ENCODE assay signal across 9 mouse cellular contexts in the genomic region with DNA sequence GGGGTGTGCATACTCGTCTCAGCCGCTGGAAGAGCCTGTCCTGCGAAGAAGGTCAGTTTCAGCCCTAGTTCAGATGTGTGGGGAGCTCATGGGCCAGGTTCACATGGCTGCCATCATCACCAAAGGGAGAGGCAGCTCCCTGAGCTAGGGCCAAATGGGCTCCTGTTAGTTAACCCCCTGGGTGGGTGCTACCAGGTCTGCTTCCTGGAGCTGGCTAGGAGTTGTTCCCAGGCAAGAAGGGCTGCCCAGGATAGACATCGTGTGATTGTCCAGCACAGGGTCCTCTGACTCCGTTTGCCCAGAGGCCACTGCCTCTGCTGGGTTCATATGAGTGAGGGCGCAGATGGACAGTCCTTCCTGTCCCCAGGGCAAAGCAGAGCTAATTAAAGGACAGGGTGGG. TPM values are rescaled to one million over a fixed set of nuclear protein-coding genes. Genes with fewer than 3 reads are reported as not detected.
DNase-seq lines count a peak whose midpoint lies in the region; ATAC-seq lines count a peak whose summit lies in the region.
"Had no signal": no experiment of that assay in that cellular context is flagged by ENCODE, and none has a peak within 500 bp of the region (broad histone marks: within the 10 kb centered on the region; RNA-seq: fewer than 3 reads in every experiment).

No protein-coding gene starts in this region.

- 0 out of 2 replicates have a peak overlapping the region, but pooled peaks have one; percentile 6 for H3K4me3 ChIP-seq in heart, embryonic 15.5 days
- H3K4me3 ChIP-seq in embryonic facial prominence, embryonic 14.5 days (ENCODE audit: low read depth, low read length), result no peak overlapping the region; the same call in 1 of the 2 replicates
- peak overlapping the region; percentile 15 for H3K4me3 ChIP-seq in intestine, embryonic 14.5 days (ENCODE audit: low read depth, low read length)
- H3K4me3 ChIP-seq in neural tube, embryonic 11.5 days (ENCODE audit: low read depth, low read length), result peak overlapping the region; percentile 25

- H3K4me1 ChIP-seq in heart, embryonic 15.5 days (replicated peaks), result peaks cover 52% of the 10 kb centered on the region
- peaks cover 27% of the 10 kb centered on the region for H3K4me1 ChIP-seq in embryonic facial prominence, embryonic 14.5 days (ENCODE audit: control insufficient read depth, insufficient read depth, low read length)
- H3K4me1 ChIP-seq in intestine, embryonic 14.5 days (replicated peaks; ENCODE audit: control insufficient read depth, insufficient read depth, low read length), result peaks cover 25% of the 10 kb centered on the region
- H3K4me1 ChIP-seq in neural tube, embryonic 11.5 days (ENCODE audit: control insufficient read depth, insufficient read depth, low read length), result peaks cover 30% of the 10 kb centered on the region

- no peak for ATAC-seq in heart, embryonic 15.5 days (replicated peaks; ENCODE audit: insufficient number of reproducible peaks, insufficient read depth, low FRiP score, low read depth)
- no peak for ATAC-seq in embryonic facial prominence, embryonic 14.5 days (ENCODE audit: low read depth)
- no peak for ATAC-seq in intestine, embryonic 14.5 days (replicated peaks; ENCODE audit: low FRiP score, low TSS enrichment, low read depth)
- no peak for ATAC-seq in neural tube, embryonic 11.5 days (ENCODE audit: insufficient read depth, low FRiP score, low TSS enrichment)
- no peak for ATAC-seq in granulocyte monocyte progenitor cell, adult 5-6 weeks (replicated peaks; ENCODE audit: poor library complexity, severe bottlenecking)

- H3K36me3 ChIP-seq in heart, embryonic 15.5 days, result peaks cover 24% of the 10 kb centered on the region
- peaks cover 22% of the 10 kb centered on the region for H3K36me3 ChIP-seq in embryonic facial prominence, embryonic 14.5 days (ENCODE audit: control insufficient read depth, insufficient read depth, low read length)
- H3K36me3 ChIP-seq in intestine, embryonic 14.5 days (ENCODE audit: control insufficient read depth, insufficient read depth, low read length), result peaks cover 22% of the 10 kb centered on the region
- H3K36me3 ChIP-seq in neural tube, embryonic 11.5 days (ENCODE audit: control insufficient read depth, insufficient read depth, low read length), result peaks cover 15% of the 10 kb centered on the region

- H3K27ac ChIP-seq in heart, embryonic 15.5 days, result peak overlapping the region; percentile 79; the same call in 1 of the 2 replicates
- peak overlapping the region; percentile 61 for H3K27ac ChIP-seq in embryonic facial prominence, embryonic 14.5 days (replicated peaks; ENCODE audit: low read depth, low read length)
- H3K27ac ChIP-seq in intestine, embryonic 14.5 days (ENCODE audit: low read depth), result peak overlapping the region; percentile 80
- H3K27ac ChIP-seq in neural tube, embryonic 11.5 days (ENCODE audit: low read depth, low read length), result peak overlapping the region; percentile 95

- DNase-seq in heart, postnatal 4 days, result no peak
- DNase-seq in embryonic facial prominence, embryonic 14.5 days (ENCODE audit: low spot score), result no peak
- no peak for DNase-seq in intestine, embryonic 14.5 days (ENCODE audit: low spot score)
- DNase-seq in neural tube, embryonic 11.5 days (ENCODE audit: low spot score), result no peak
- DNase-seq in spleen, postnatal 14 days (ENCODE audit: low spot score in 2 of 2), result no peak
- DNase-seq in layer of hippocampus, adult 9-10 months (ENCODE audit: low spot score), result no peak
- DNase-seq: cerebellum, postnatal 10 days had no signal

- H3K27me3 ChIP-seq in heart, embryonic 15.5 days, result no peaks in the 10 kb centered on the region
- H3K27me3 ChIP-seq in embryonic facial prominence, embryonic 14.5 days (replicated peaks; ENCODE audit: control insufficient read depth, insufficient read depth, low read length), result no peaks in the 10 kb centered on the region
- no peaks in the 10 kb centered on the region for H3K27me3 ChIP-seq in intestine, embryonic 14.5 days (replicated peaks; ENCODE audit: control insufficient read depth, insufficient read depth, low read length)
- no peaks in the 10 kb centered on the region for H3K27me3 ChIP-seq in neural tube, embryonic 11.5 days (ENCODE audit: control insufficient read depth, insufficient read depth, low read length)

- WGBS in heart, embryonic 15.5 days, result 43% methylated on average over 6 of the region's 6 CpGs
- 28% methylated on average over 6 of the region's 6 CpGs for WGBS in embryonic facial prominence, embryonic 14.5 days
- WGBS in intestine, embryonic 14.5 days, result 38% methylated on average over 6 of the region's 6 CpGs
- 29% methylated on average over 6 of the region's 6 CpGs for WGBS in neural tube, embryonic 11.5 days

- H3K9me3 ChIP-seq in heart, embryonic 15.5 days (replicated peaks), result no peaks in the 10 kb centered on the region
- no peaks in the 10 kb centered on the region for H3K9me3 ChIP-seq in embryonic facial prominence, embryonic 14.5 days (ENCODE audit: control insufficient read depth, low read length)
- H3K9me3 ChIP-seq in intestine, embryonic 14.5 days (ENCODE audit: control insufficient read depth, low read length), result no peaks in the 10 kb centered on the region
- H3K9me3 ChIP-seq in neural tube, embryonic 11.5 days (ENCODE audit: control insufficient read depth, low read length), result no peaks in the 10 kb centered on the region

- H3K4me2 ChIP-seq in heart, embryonic 15.5 days, result peak overlapping the region; percentile 38
- H3K4me2 ChIP-seq in embryonic facial prominence, embryonic 14.5 days (ENCODE audit: low read depth, low read length), result peak overlapping the region; percentile 45
- H3K4me2 ChIP-seq in intestine, embryonic 14.5 days (ENCODE audit: low read length), result peak overlapping the region; percentile 46
- H3K4me2 ChIP-seq in neural tube, embryonic 11.5 days (ENCODE audit: low read depth), result peak overlapping the region; percentile 50

- H3K9ac ChIP-seq in heart, embryonic 15.5 days, result no peak overlapping the region
- no peak overlapping the region for H3K9ac ChIP-seq in embryonic facial prominence, embryonic 14.5 days (ENCODE audit: low read depth, low read length)
- H3K9ac ChIP-seq in intestine, embryonic 14.5 days (ENCODE audit: low read length), result peak overlapping the region; percentile 29
- peak overlapping the region; percentile 62 for H3K9ac ChIP-seq in neural tube, embryonic 11.5 days (ENCODE audit: low read length)

RNA-seq across cellular contexts. Expression of a gene that starts 18.3 kb away (rescaled TPM):
- 32.9 and 37.1 TPM in 2 replicates for polyA plus RNA-seq in heart, embryonic 15.5 days (2015; fragmentation: Nextera tagmentation; extraction: Ambion mirVana)
- 10 to 100 TPM; 14.4 to 16.7 TPM for total RNA-seq in heart, postnatal 4 days (2021)
- polyA plus RNA-seq in embryonic facial prominence, embryonic 14.5 days (2014; fragmentation: Nextera tagmentation; extraction: Ambion mirVana), result 36.7 and 42.2 TPM in 2 replicates
- 40.4 and 40.9 TPM in 2 replicates for polyA plus RNA-seq in intestine, embryonic 14.5 days (2014; fragmentation: Nextera tagmentation; extraction: Ambion mirVana)
- polyA plus RNA-seq in neural tube, embryonic 11.5 days (2014; fragmentation: Nextera tagmentation; extraction: Ambion mirVana), result 59.4 and 63.0 TPM in 2 replicates
- total RNA-seq in granulocyte monocyte progenitor cell, adult 5-6 weeks (2014; fragmentation: Nextera tagmentation), result 19.1 and 22.9 TPM in 2 replicates
- 17.6 and 26.4 TPM in 2 replicates for total RNA-seq in granulocyte monocyte progenitor cell, adult 5-6 weeks (2017)

RNA-seq across cellular contexts. Expression of a gene that starts 52.2 kb away (rescaled TPM):
- polyA plus RNA-seq in heart, embryonic 15.5 days (2015; fragmentation: Nextera tagmentation; extraction: Ambion mirVana), result 0.39 and 0.41 TPM in 2 replicates
- total RNA-seq in heart, postnatal 4 days (2021), result not detected
- 0.54 and 0.90 TPM in 2 replicates for polyA plus RNA-seq in embryonic facial prominence, embryonic 14.5 days (2014; fragmentation: Nextera tagmentation; extraction: Ambion mirVana)
- 0.28 TPM in 1 of 2 replicates, not detected in the other for polyA plus RNA-seq in intestine, embryonic 14.5 days (2014; fragmentation: Nextera tagmentation; extraction: Ambion mirVana)
- polyA plus RNA-seq in neural tube, embryonic 11.5 days (2014; fragmentation: Nextera tagmentation; extraction: Ambion mirVana), result 0.24 TPM in 1 of 2 replicates, not detected in the other
- total RNA-seq in granulocyte monocyte progenitor cell, adult 5-6 weeks (2014; fragmentation: Nextera tagmentation), result not detected in 2 replicates
- 2.1 TPM in 1 of 2 replicates, not detected in the other for total RNA-seq in granulocyte monocyte progenitor cell, adult 5-6 weeks (2017)

RNA-seq across cellular contexts. Expression of a gene that starts 52.3 kb away (rescaled TPM):
- 1,014 and 1,128 TPM in 2 replicates for polyA plus RNA-seq in heart, embryonic 15.5 days (2015; fragmentation: Nextera tagmentation; extraction: Ambion mirVana)
- total RNA-seq in heart, postnatal 4 days (2021), result 1,000 to 10,000 TPM; 1,387 to 1,444 TPM
- 481 and 483 TPM in 2 replicates for polyA plus RNA-seq in embryonic facial prominence, embryonic 14.5 days (2014; fragmentation: Nextera tagmentation; extraction: Ambion mirVana)
- 597 and 634 TPM in 2 replicates for polyA plus RNA-seq in intestine, embryonic 14.5 days (2014; fragmentation: Nextera tagmentation; extraction: Ambion mirVana)
- polyA plus RNA-seq in neural tube, embryonic 11.5 days (2014; fragmentation: Nextera tagmentation; extraction: Ambion mirVana), result 602 and 630 TPM in 2 replicates
- 299 and 328 TPM in 2 replicates for total RNA-seq in granulocyte monocyte progenitor cell, adult 5-6 weeks (2014; fragmentation: Nextera tagmentation)
- 154 and 224 TPM in 2 replicates for total RNA-seq in granulocyte monocyte progenitor cell, adult 5-6 weeks (2017)

RNA-seq across cellular contexts. Expression of a gene that starts 56.2 kb away (rescaled TPM):
- 45.0 and 57.2 TPM in 2 replicates for polyA plus RNA-seq in heart, embryonic 15.5 days (2015; fragmentation: Nextera tagmentation; extraction: Ambion mirVana)
- total RNA-seq in heart, postnatal 4 days (2021), result 10 to 100 TPM; 54.0 to 55.5 TPM
- 61.8 and 61.9 TPM in 2 replicates for polyA plus RNA-seq in embryonic facial prominence, embryonic 14.5 days (2014; fragmentation: Nextera tagmentation; extraction: Ambion mirVana)
- 57.7 and 66.5 TPM in 2 replicates for polyA plus RNA-seq in intestine, embryonic 14.5 days (2014; fragmentation: Nextera tagmentation; extraction: Ambion mirVana)
- 87.3 and 93.9 TPM in 2 replicates for polyA plus RNA-seq in neural tube, embryonic 11.5 days (2014; fragmentation: Nextera tagmentation; extraction: Ambion mirVana)
- total RNA-seq in granulocyte monocyte progenitor cell, adult 5-6 weeks (2014; fragmentation: Nextera tagmentation), result 26.7 and 34.3 TPM in 2 replicates
- 20.6 and 28.7 TPM in 2 replicates for total RNA-seq in granulocyte monocyte progenitor cell, adult 5-6 weeks (2017)

Comparison
In these comparisons a context has a peak if more than half of its experiments do, and no peak if none do; other contexts are left out.
1. H3K9ac ChIP-seq: peak in intestine, embryonic 14.5 days (single experiment) and neural tube, embryonic 11.5 days (single experiment); none in heart, embryonic 15.5 days (single experiment) and embryonic facial prominence, embryonic 14.5 days (single experiment).
2. Peak in every context shown above with its lines, with median percentiles within 50 percentile points of each other: H3K27ac ChIP-seq and H3K4me2 ChIP-seq.